Mouse (Mus musculus): ENCODE measurements around the gene Fndc1. TPM values are rescaled to one million over a fixed set of nuclear protein-coding genes. Genes with fewer than 3 reads are reported as not detected.

The Fndc1 gene
- polyA plus RNA-seq, 1 experiment = 1.8 TPM

- H3K4me1 ChIP-seq (ENCODE audit: control insufficient read depth, insufficient read depth, low read length) = no peaks in the 10 kb centered on the region
- no peak overlapping the region for H3K27ac ChIP-seq (ENCODE audit: insufficient read depth, low read length)
- no peak overlapping the region for H3K4me3 ChIP-seq (ENCODE audit: insufficient read depth, low read length)
- TF ChIP-seq POLR2A (IDR thresholded peaks at IDR 0.05; ENCODE audit: extremely low read depth, insufficient read depth, low read length) = no peak
- TF ChIP-seq CTCF (IDR thresholded peaks at IDR 0.05; ENCODE audit: extremely low read depth, insufficient read depth, low read length) = no peak
Measured at GRCm38 (mm10) chr17:7825416-7825815, 1.7 kb downstream of the Fndc1 start.

- Histone ChIP-seq H3K4me1 (ENCODE audit: control insufficient read depth, insufficient read depth, low read length) (no peaks in the 10 kb centered on the region), H3K4me3 (ENCODE audit: insufficient read depth, low read length) (no peak overlapping the region), H3K27ac (ENCODE audit: insufficient read depth, low read length) (no peak overlapping the region)
- peak; percentile 80 for TF ChIP-seq CTCF (IDR thresholded peaks at IDR 0.05; ENCODE audit: extremely low read depth, insufficient read depth, low read length)
- TF ChIP-seq POLR2A (IDR thresholded peaks at IDR 0.05; ENCODE audit: extremely low read depth, insufficient read depth, low read length) = no peak
Measured at GRCm38 (mm10) chr17:7821553-7822186, 5.4 kb downstream of the Fndc1 start.

- Histone ChIP-seq H3K4me1 (ENCODE audit: control insufficient read depth, insufficient read depth, low read length) (no peaks in the 10 kb centered on the region), H3K4me3 (ENCODE audit: insufficient read depth, low read length) (no peak overlapping the region), H3K27ac (ENCODE audit: insufficient read depth, low read length) (no peak overlapping the region)
- TF ChIP-seq CTCF (IDR thresholded peaks at IDR 0.05; ENCODE audit: extremely low read depth, insufficient read depth, low read length) (no peak), POLR2A (IDR thresholded peaks at IDR 0.05; ENCODE audit: extremely low read depth, insufficient read depth, low read length) (no peak)
Measured at GRCm38 (mm10) chr17:7820176-7820575, 6.9 kb downstream of the Fndc1 start.

- Histone ChIP-seq H3K27ac (ENCODE audit: insufficient read depth, low read length) (no peak overlapping the region), H3K4me3 (ENCODE audit: insufficient read depth, low read length) (no peak overlapping the region), H3K4me1 (ENCODE audit: control insufficient read depth, insufficient read depth, low read length) (no peaks in the 10 kb centered on the region)
- TF ChIP-seq POLR2A (IDR thresholded peaks at IDR 0.05; ENCODE audit: extremely low read depth, insufficient read depth, low read length) (no peak), CTCF (IDR thresholded peaks at IDR 0.05; ENCODE audit: extremely low read depth, insufficient read depth, low read length) (no peak)
Measured at GRCm38 (mm10) chr17:7816602-7817001, 10.5 kb downstream of the Fndc1 start.

- H3K4me3 ChIP-seq (ENCODE audit: insufficient read depth, low read length) = no peak overlapping the region
- H3K27ac ChIP-seq (ENCODE audit: insufficient read depth, low read length) = no peak overlapping the region
- H3K4me1 ChIP-seq (ENCODE audit: control insufficient read depth, insufficient read depth, low read length) = no peaks in the 10 kb centered on the region
- no peak for TF ChIP-seq POLR2A (IDR thresholded peaks at IDR 0.05; ENCODE audit: extremely low read depth, insufficient read depth, low read length)
- TF ChIP-seq CTCF (IDR thresholded peaks at IDR 0.05; ENCODE audit: extremely low read depth, insufficient read depth, low read length) = no peak
Measured at GRCm38 (mm10) chr17:7814433-7814832, 12.7 kb downstream of the Fndc1 start.

- no peaks in the 10 kb centered on the region for H3K4me1 ChIP-seq (ENCODE audit: control insufficient read depth, insufficient read depth, low read length)
- H3K4me3 ChIP-seq (ENCODE audit: insufficient read depth, low read length) = no peak overlapping the region
- no peak for TF ChIP-seq POLR2A (IDR thresholded peaks at IDR 0.05; ENCODE audit: extremely low read depth, insufficient read depth, low read length)
- TF ChIP-seq CTCF (IDR thresholded peaks at IDR 0.05; ENCODE audit: extremely low read depth, insufficient read depth, low read length) = no peak
- H3K27ac ChIP-seq (ENCODE audit: insufficient read depth, low read length) = no peak overlapping the region
Measured at GRCm38 (mm10) chr17:7808043-7808442, 19.1 kb downstream of the Fndc1 start.

GRCm38 (mm10) chr17:7805105-7805504 is 22.0 kb downstream of the Fndc1 start:
- Histone ChIP-seq H3K27ac (ENCODE audit: insufficient read depth, low read length) (no peak overlapping the region), H3K4me1 (ENCODE audit: control insufficient read depth, insufficient read depth, low read length) (no peaks in the 10 kb centered on the region), H3K4me3 (ENCODE audit: insufficient read depth, low read length) (no peak overlapping the region)
- TF ChIP-seq POLR2A (IDR thresholded peaks at IDR 0.05; ENCODE audit: extremely low read depth, insufficient read depth, low read length) (no peak), CTCF (IDR thresholded peaks at IDR 0.05; ENCODE audit: extremely low read depth, insufficient read depth, low read length) (no peak)

- TF ChIP-seq POLR2A (IDR thresholded peaks at IDR 0.05; ENCODE audit: extremely low read depth, insufficient read depth, low read length) (no peak), CTCF (IDR thresholded peaks at IDR 0.05; ENCODE audit: extremely low read depth, insufficient read depth, low read length) (no peak)
Measured at GRCm38 (mm10) chr17:7802483-7802882, 24.6 kb downstream of the Fndc1 start.

GRCm38 (mm10) chr17:7799894-7800293 is 27.2 kb downstream of the Fndc1 start:
- TF ChIP-seq CTCF (IDR thresholded peaks at IDR 0.05; ENCODE audit: extremely low read depth, insufficient read depth, low read length) = no peak
- TF ChIP-seq POLR2A (IDR thresholded peaks at IDR 0.05; ENCODE audit: extremely low read depth, insufficient read depth, low read length) = no peak
- Histone ChIP-seq H3K27ac (ENCODE audit: insufficient read depth, low read length) (no peak overlapping the region), H3K4me1 (ENCODE audit: control insufficient read depth, insufficient read depth, low read length) (no peaks in the 10 kb centered on the region), H3K4me3 (ENCODE audit: insufficient read depth, low read length) (no peak overlapping the region)

More at GRCm38 (mm10) chr17:7802483-7802882, 24.6 kb downstream of the Fndc1 start:
- Histone ChIP-seq H3K27ac (ENCODE audit: insufficient read depth, low read length) (no peak overlapping the region), H3K4me1 (ENCODE audit: control insufficient read depth, insufficient read depth, low read length) (no peaks in the 10 kb centered on the region), H3K4me3 (ENCODE audit: insufficient read depth, low read length) (no peak overlapping the region)

GRCm38 (mm10) chr17:7795584-7795983 is 31.5 kb downstream of the Fndc1 start:
- Histone ChIP-seq H3K27ac (ENCODE audit: insufficient read depth, low read length) (no peak overlapping the region), H3K4me1 (ENCODE audit: control insufficient read depth, insufficient read depth, low read length) (no peaks in the 10 kb centered on the region), H3K4me3 (ENCODE audit: insufficient read depth, low read length) (no peak overlapping the region)
- TF ChIP-seq CTCF (IDR thresholded peaks at IDR 0.05; ENCODE audit: extremely low read depth, insufficient read depth, low read length) = no peak
- TF ChIP-seq POLR2A (IDR thresholded peaks at IDR 0.05; ENCODE audit: extremely low read depth, insufficient read depth, low read length) = no peak
